Mouse (Mus musculus): ENCODE measurements around the gene Arid4b. TPM values are rescaled to one million over a fixed set of nuclear protein-coding genes. Genes with fewer than 3 reads are reported as not detected.
"Not testable (repeated sequence)": the region's sequence is repeated elsewhere in the genome, so short reads cannot be mapped to it uniquely, and the experiment has no call there.

Gene Arid4b
- 77.7 and 81.1 TPM in 2 replicates for polyA plus RNA-seq (2015; fragmentation: Nextera tagmentation; extraction: Ambion mirVana)

DNA sequence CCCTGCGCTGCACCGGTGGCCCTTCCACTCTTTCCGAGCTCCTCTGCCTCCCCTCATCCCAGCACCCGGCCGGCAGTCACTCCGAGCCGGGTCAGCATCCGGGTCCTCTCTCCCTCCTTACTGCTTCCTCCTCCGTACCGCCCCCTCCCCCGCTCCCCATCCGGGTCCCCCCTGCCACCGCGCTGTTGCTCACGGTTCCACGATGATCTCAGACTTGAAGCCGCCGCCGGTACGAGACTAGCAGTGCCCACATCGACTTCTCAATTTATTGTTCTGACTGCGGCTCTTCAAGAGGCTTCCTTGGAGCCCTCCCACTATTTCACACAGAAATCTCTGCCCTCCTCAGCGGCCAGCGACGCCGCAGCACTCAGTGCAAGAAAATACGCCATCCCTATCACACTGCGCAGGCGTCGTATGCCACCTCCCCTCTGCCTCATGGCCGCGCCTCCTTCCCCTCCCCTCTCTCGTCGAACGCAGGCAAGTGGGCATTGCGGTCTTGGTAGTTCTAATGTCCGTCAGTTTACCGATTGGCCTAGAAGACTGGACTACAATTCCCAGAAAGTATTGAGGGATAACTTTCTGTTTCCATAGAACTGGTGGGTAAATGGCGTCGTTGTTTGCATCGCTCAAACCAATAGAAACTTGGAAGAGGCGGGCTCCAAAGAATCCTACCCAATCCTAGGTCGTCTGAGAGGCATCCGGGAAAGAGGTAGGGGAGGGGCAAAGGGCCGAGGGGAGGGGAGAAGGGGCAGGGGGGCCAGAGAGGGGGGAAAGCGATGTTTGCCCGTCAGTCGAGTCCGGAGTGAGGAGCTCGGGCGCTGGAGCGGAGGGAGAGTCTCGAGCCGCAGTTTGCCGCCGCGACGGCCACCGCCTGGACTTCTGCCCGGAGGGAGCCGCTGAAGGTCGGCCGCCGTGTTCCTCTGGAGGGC lies at the start of gene Arid4b, which contains the start of gene Ggps1:
Gene Arid4b (plus strand): TSS at position 220 of the 929 bp plus-strand sequence.
Gene Ggps1 (minus strand): TSS at position 476 of the 929 bp plus-strand sequence.
- peaks cover 47% of the 10 kb centered on the region for H3K4me1 ChIP-seq
- peak within 1 kb of the TSS; percentile 95 for H3K27ac ChIP-seq
- peak within 1 kb of the TSS; percentile 97 for H3K9ac ChIP-seq
- H3K27me3 ChIP-seq (replicated peaks), result no peaks in the 10 kb centered on the region
- 0 out of 2 replicates have a peak, but pooled peaks cover 3% of the 10 kb centered on the region for H3K36me3 ChIP-seq (replicated peaks)
- H3K4me3 ChIP-seq, result peak within 1 kb of the TSS; percentile 100
- under 1% methylated on average over 60 of the region's 64 CpGs for WGBS
- H3K9me3 ChIP-seq, result no peaks in the 10 kb centered on the region
- peak within 1 kb of the TSS; percentile 66 for H3K4me2 ChIP-seq
- ATAC-seq (replicated peaks), result peak; percentile 98

DNA sequence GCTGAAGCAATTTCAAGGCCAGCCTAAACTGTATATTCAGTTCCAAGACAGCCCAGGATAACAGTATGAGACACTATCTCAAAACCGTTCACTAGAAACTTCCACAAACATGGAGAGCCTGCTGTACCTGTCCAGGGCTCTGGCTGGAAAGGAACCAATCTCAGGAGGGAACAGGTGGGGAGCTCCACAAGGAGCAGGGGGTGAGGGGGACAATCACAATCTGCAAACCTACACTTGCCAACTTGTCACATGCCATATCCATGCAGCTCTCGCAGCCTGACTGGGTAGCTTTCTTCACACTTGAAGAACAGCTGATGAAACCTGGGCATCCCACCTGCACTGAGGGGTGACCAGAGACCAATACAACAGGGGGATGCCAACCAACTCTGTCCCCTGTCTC lies 49.0 kb upstream of the Arid4b start:
- 98% methylated on average over 2 of the region's 2 CpGs for WGBS
- Histone ChIP-seq H3K4me3 (no peak overlapping the region), H3K4me1 (no peaks in the 10 kb centered on the region), H3K4me2 (no peak overlapping the region), H3K27me3 (replicated peaks) (no peaks in the 10 kb centered on the region), H3K9me3 (no peaks in the 10 kb centered on the region), H3K27ac (no peak overlapping the region), H3K36me3 (replicated peaks) (peaks cover 15% of the 10 kb centered on the region; the same call in 1 of the 2 replicates), H3K9ac (no peak overlapping the region)
- no peak for ATAC-seq (replicated peaks)

DNA sequence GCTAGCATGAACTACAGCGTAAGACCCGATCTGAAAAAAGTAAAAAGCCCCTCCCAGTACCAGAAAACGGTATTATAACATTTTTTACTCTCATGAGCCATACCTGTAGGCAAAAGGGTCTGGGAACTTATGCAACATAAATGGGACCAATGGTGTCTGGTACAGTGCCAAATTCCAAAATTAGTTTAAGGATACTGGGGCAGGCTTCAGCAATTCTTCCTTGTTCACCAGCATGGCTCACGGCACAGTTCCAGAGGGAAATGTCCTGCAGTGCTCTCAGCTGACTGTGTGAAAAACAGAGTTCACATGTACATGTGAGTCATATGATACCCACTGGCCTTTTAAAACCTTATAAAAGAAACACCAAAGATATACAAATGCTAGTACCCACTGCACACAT lies 48.5 kb upstream of the Arid4b start:
- Histone ChIP-seq H3K9ac (no peak overlapping the region), H3K27ac (no peak overlapping the region), H3K9me3 (no peaks in the 10 kb centered on the region), H3K27me3 (replicated peaks) (no peaks in the 10 kb centered on the region), H3K36me3 (replicated peaks) (peaks cover 18% of the 10 kb centered on the region; the same call in 1 of the 2 replicates), H3K4me2 (no peak overlapping the region), H3K4me3 (no peak overlapping the region), H3K4me1 (no peaks in the 10 kb centered on the region)
- WGBS, result 95% methylated on average over 4 of the region's 4 CpGs
- no peak for ATAC-seq (replicated peaks)

DNA sequence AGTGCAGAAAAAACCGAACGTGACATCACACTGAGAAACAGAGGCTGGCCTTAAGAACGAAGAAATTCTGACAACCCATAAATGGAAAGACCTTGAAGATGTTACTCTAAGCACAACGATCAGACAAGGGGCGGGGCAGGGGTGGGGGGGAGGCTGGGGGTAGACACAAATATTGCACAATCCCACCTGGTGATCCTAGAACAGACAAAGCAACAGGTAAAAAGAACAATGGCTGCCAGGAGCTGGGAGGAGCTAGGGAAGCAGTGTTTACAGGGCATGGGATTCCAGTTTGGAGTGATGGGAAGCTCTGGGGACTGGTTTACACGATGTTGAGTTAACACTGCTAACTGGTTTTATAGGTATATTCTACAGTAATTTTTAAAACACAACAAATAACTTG lies 47.4 kb upstream of the Arid4b start:
- H3K27me3 ChIP-seq (replicated peaks), result no peaks in the 10 kb centered on the region
- no peak overlapping the region for H3K4me3 ChIP-seq
- H3K4me1 ChIP-seq, result no peaks in the 10 kb centered on the region
- ATAC-seq (replicated peaks), result no peak
- H3K36me3 ChIP-seq (replicated peaks), result peaks cover 21% of the 10 kb centered on the region; the same call in 1 of the 2 replicates
- no peaks in the 10 kb centered on the region for H3K9me3 ChIP-seq
- no peak overlapping the region for H3K27ac ChIP-seq
- WGBS, result 94% methylated on average over 6 of the region's 6 CpGs
- H3K4me2 ChIP-seq, result no peak overlapping the region
- no peak overlapping the region for H3K9ac ChIP-seq

DNA sequence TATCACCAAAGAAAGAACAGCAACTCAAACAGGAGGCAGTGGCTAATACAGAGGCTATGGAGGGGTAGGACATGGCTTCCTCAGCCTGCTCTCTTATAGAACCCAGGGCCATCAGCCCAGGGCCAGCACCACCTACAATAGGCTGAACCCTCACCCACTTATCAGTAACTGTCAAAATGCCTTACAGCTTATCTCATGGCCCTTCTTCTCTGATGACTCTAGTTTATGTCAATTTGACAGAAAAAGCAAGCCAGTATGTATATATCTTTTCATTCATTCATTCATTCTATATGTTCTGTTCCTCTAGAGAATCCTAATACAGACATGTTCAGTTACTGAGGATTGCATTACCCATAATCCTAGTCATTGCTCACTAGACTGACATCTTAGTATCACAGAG lies 44.7 kb upstream of the Arid4b start:
- Histone ChIP-seq H3K9ac (no peak overlapping the region), H3K4me3 (no peak overlapping the region), H3K36me3 (replicated peaks) (peaks cover 21% of the 10 kb centered on the region; the same call in 1 of the 2 replicates), H3K27ac (no peak overlapping the region), H3K27me3 (replicated peaks) (no peaks in the 10 kb centered on the region), H3K9me3 (no peaks in the 10 kb centered on the region), H3K4me2 (no peak overlapping the region), H3K4me1 (no peaks in the 10 kb centered on the region)
- no peak for ATAC-seq (replicated peaks)

DNA sequence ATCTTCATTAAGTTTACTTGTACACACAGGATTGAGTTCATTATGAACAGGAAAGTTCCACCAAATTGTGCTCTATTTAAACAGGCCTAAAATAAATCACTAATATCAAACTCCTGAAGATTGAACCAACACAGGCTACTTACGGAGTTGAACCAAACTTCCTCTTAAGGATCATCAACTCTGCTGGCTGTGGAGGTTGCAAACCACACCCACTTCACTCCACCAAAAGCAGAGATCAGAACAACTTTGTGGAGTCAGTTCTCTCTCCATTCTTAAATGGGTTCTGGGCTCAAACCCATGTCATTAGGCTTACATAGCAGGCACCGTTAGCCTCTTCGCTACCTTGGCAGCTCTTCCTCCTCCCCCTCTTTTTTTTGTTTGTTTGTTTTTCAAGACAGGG lies 44.2 kb upstream of the Arid4b start:
- H3K9ac ChIP-seq, result no peak overlapping the region
- H3K4me3 ChIP-seq, result no peak overlapping the region
- H3K4me1 ChIP-seq, result no peaks in the 10 kb centered on the region
- H3K36me3 ChIP-seq (replicated peaks), result peaks cover 21% of the 10 kb centered on the region; the same call in 1 of the 2 replicates
- WGBS, result 94% methylated on average over 3 of the region's 3 CpGs
- H3K27me3 ChIP-seq (replicated peaks), result no peaks in the 10 kb centered on the region
- no peak overlapping the region for H3K4me2 ChIP-seq
- no peak overlapping the region for H3K27ac ChIP-seq
- no peak for ATAC-seq (replicated peaks)
- H3K9me3 ChIP-seq, result no peaks in the 10 kb centered on the region

DNA sequence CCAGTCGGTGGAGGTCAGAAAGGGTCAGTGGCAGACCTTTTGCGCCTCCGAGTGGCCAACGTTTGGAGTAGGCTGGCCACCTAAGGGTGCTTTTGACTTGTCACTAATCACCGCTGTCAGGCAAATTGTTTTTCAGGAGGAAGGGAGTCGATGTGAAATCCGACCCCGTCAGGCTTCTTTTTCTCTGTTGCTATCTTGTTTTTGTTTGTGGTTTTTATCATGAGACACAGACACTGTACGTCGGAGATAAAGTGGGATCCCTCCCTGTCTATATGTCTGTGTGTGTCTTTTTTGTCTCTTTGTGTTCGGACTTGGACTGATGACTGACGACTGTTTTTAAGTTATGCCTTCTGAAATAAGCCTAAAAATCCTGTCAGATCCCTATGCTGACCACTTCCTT lies 41.6 kb upstream of the Arid4b start:
- 87% methylated on average over 8 of the region's 12 CpGs for WGBS
- H3K9ac ChIP-seq; H3K27me3 ChIP-seq (replicated peaks); H3K9me3 ChIP-seq; ATAC-seq (replicated peaks); H3K27ac ChIP-seq; H3K4me3 ChIP-seq; H3K4me2 ChIP-seq; H3K4me1 ChIP-seq: not testable (repeated sequence)
- H3K36me3 ChIP-seq (replicated peaks), result peaks cover 26% of the 10 kb centered on the region; the same call in 1 of the 2 replicates

DNA sequence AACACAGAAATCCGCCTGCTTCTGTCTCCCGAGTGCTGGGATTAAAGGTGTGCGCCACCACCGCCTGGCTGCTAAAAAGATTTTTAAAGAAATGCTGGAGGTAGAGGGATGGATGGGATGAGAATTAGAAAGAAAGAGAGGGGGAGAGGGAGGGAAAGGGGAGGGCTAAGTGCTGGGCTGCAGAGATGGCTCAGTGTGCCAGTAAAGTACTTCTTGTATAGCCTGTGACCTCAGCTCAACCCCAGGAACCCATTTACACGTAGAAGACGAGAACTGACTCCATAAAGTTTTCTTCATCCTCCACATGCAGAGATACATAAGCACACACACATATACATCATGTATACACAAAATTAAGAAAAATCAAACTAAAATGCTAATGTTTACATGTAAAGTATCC lies 37.5 kb upstream of the Arid4b start:
- no peak overlapping the region for H3K27ac ChIP-seq

DNA sequence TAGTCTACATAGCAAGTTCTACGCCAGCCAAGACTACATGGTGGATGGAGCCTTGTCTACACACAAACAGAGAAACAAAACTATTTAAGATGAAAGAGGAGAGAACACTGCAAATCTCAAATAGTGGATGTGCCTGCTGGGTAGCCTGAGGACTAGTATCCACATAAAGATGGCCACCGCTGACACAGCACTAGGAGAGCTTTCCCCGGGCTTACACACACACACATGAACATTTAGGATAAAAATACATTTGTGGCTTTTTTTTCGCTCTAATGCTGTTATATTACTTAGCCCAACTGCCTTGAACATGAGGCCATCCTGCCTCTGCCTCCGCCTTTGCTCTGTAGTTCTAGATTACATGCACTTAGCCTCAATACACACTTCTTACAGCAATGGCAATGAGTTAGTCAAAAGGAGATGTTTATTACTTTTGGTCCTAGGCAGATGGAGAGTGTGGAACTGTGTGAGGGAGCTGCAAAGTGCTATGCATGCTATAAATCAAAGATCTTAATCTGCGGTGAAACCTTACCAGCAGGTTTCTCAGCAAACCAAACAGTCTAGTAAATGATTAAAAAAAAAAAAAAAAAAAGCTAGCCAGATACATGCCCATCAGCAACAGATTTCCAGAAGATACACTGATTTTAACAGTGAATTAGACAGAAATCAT lies 36.7 kb upstream of the Arid4b start:
- H3K4me2 ChIP-seq, result no peak overlapping the region
- WGBS, result 96% methylated on average over 6 of the region's 6 CpGs
- H3K4me3 ChIP-seq, result no peak overlapping the region
- no peaks in the 10 kb centered on the region for H3K9me3 ChIP-seq
- no peak overlapping the region for H3K27ac ChIP-seq
- no peaks in the 10 kb centered on the region for H3K4me1 ChIP-seq
- H3K27me3 ChIP-seq (replicated peaks), result no peaks in the 10 kb centered on the region
- no peak overlapping the region for H3K9ac ChIP-seq
- peaks cover 14% of the 10 kb centered on the region for H3K36me3 ChIP-seq (replicated peaks)
- ATAC-seq (replicated peaks), result no peak

More for the DNA sequence above, 37.5 kb upstream of the Arid4b start:
- Histone ChIP-seq H3K4me2 (no peak overlapping the region), H3K4me3 (no peak overlapping the region), H3K9me3 (no peaks in the 10 kb centered on the region), H3K4me1 (no peaks in the 10 kb centered on the region), H3K27me3 (replicated peaks) (no peaks in the 10 kb centered on the region), H3K9ac (no peak overlapping the region), H3K36me3 (replicated peaks) (peaks cover 14% of the 10 kb centered on the region)
- ATAC-seq (replicated peaks), result no peak
- WGBS, result 90% methylated on average over 6 of the region's 6 CpGs

DNA sequence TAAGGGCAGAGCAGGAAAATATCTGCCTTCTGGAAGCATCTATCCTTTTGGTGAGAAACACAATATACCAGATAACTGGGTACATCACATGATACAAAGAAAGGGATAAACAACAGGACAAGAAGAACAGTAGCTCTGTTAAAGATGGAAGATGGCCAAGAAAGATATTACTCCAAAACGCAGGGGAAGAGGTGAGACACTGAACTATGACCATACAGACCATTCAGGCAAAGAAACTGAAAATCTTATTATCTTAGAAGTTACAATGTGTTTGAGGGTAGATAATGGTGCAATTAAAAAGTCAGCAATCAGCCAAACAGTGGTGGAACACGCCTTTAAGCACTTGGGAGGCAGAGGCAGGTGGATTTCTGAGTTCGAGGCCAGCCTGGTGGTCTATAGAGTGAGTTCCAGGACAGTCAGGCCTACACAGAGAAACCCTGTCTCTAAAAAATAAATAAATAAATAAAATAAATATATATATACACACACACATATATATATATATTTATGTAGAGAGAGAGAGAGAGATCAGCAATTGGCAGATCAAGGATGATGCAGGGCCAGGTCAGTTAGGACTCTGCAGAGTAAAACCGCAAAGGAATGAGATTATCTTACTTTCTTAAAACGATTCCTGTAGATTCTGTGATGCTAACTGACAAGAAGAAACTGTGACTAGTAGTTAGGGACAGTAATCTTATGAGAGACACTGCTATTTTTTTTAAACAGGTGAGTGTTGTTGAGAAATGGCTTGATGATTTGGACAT lies 29.5 kb upstream of the Arid4b start:
- Histone ChIP-seq H3K4me1 (peaks cover 9% of the 10 kb centered on the region), H3K9ac (no peak overlapping the region), H3K4me2 (no peak overlapping the region), H3K27ac (no peak overlapping the region), H3K9me3 (no peaks in the 10 kb centered on the region), H3K27me3 (replicated peaks) (no peaks in the 10 kb centered on the region), H3K4me3 (no peak overlapping the region), H3K36me3 (replicated peaks) (peaks cover 10% of the 10 kb centered on the region)
- ATAC-seq (replicated peaks), result no peak
- 93% methylated on average over 5 of the region's 5 CpGs for WGBS

DNA sequence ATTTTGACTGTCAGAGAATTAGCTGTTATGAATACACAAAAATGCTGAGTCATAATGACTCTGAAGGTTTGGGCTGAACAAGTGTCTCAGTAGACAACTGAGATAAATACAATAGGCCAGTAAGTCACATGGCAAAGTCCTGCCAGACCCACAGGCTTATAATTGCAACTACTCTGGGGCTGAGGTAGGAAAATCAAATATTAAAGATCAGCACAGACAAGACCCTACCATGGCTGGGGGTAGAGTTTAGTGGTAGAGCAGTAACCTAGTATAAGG lies 29.0 kb upstream of the Arid4b start:
- Histone ChIP-seq H3K36me3 (replicated peaks) (peaks cover 8% of the 10 kb centered on the region; the same call in 1 of the 2 replicates), H3K9ac (no peak overlapping the region), H3K4me1 (peaks cover 12% of the 10 kb centered on the region), H3K9me3 (no peaks in the 10 kb centered on the region), H3K27ac (no peak overlapping the region), H3K27me3 (replicated peaks) (no peaks in the 10 kb centered on the region), H3K4me2 (no peak overlapping the region), H3K4me3 (no peak overlapping the region)
- no peak for ATAC-seq (replicated peaks)

DNA sequence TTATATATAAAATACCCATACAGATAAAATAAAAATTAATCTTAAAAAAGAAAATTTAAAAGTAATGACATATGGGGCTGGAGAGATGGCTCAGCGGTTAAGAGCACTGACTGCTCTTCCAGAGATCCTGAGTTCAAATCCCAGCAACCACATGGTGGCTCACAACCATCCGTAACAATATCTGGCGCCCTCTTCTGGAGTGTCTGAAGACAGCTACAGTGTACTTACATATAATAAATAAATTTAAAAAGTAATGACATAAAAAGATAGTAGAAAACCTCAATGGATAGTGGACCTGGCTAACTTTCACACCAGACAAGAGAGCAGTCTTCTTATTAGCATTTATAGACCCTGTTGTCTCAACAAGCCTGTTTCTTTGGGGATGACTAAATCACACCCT lies 27.7 kb upstream of the Arid4b start:
- H3K27me3 ChIP-seq (replicated peaks); H3K4me3 ChIP-seq; ATAC-seq (replicated peaks); H3K4me2 ChIP-seq; H3K27ac ChIP-seq; H3K36me3 ChIP-seq (replicated peaks); H3K9ac ChIP-seq; H3K9me3 ChIP-seq: not testable (repeated sequence)
- 91% methylated on average over 3 of the region's 3 CpGs for WGBS
- peaks cover 17% of the 10 kb centered on the region for H3K4me1 ChIP-seq
